Mouse (Mus musculus): ENCODE data around the gene Slc5a3.
A peak's percentile ranks its signal among the peaks of the same experiment; 100 is the strongest.

The Slc5a3 gene

DNA sequence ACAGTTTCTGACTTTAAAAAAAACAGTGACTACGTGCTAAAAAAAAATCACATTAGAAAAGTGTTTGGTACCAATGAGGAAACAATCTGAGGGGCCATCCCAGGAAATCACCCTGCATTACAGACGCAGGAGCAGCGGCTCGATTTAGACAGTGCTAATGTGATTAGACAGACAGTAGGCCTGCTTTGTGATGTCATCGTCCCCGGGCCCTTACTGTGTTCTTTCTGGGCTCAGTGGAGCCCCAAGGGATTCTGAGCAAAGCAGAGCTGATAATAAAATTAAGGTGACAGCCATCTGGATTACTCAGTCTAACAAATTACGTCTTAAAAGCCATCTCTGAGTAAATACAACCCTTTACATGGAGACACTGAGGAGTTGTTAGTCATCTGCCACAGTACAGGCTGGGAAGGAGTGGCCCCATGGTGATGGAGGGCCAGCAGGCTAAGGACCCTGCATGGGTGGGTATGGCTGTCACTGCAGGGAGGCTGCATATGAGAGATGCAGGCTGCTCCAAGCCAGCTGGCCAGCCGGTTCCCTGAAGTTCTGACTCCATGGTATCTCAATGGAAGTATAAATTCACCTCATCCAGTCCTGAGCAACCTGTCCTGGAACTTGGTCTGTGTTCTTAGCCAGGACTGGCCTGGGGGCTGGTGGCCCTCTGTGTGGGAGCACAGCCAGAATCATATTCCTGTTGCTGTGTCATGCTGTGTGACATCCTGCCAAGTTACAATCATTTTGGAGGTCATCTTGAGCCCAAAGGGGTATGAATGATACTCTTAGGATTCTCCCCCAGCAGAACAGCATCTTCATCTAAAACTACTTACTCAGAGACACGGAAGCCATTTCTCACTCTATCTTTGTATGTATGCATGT lies 59.5 kb downstream of the Slc5a3 start:
- DNase-seq (ENCODE audit: extremely low read depth, low read depth, low spot score) = no peak

DNA sequence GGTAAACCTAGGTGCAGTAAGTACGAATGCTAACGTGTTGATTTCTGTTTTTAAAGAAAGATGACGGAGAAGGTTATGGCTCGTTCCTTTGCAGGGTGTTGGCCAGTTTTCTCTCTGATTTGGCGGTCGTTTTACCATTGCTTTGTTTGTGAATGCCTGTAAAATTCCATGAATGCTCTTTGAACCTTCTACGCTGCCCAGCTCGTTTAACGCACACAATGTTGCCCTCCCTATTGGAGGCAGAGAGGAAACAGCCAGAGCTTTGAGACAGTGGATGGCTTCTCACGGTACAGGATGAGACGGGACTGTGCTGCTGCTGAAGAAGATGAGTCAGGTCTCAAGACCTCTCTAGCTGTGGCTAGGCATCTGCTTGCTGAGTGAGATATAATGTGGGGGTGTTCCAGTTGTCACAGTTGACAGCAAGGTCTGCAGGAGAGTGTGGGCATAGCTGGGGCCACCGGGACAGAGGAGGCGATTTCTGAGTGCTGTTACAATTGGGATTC lies 60.9 kb downstream of the Slc5a3 start:
- DNase-seq (ENCODE audit: extremely low read depth, low read depth, low spot score) = no peak

DNA sequence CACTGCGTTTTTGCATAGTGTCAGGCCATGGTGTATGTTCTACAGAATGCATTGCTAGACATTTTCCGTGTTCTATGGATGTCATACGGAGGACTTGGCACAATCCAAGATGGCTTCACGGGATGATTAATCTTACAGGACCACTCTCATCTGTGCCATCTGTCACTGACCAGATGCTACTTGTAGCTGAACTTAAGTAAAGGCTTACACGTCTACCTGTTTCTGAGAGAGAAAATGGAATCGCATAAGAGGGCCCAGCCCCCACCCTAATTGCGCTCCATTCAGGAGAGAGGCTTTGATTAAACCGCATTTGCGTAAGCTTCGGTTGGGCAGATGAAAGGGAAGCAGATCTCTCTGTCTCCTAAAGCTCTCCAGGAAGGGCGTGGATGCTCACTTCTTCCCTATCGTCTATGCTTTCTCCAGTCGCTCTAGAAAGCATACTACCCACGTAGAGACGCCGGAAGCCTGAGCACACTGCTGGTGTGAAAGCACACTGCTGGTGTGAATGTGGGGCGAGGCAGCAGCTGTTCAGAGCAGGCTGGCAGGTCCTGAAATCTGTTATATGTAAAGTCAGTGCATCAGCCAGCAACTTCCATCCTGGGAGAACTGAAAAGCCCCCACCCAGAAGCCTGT lies 62.9 kb downstream of the Slc5a3 start:
- DNase-seq (ENCODE audit: extremely low read depth, low read depth, low spot score) = no peak

DNA sequence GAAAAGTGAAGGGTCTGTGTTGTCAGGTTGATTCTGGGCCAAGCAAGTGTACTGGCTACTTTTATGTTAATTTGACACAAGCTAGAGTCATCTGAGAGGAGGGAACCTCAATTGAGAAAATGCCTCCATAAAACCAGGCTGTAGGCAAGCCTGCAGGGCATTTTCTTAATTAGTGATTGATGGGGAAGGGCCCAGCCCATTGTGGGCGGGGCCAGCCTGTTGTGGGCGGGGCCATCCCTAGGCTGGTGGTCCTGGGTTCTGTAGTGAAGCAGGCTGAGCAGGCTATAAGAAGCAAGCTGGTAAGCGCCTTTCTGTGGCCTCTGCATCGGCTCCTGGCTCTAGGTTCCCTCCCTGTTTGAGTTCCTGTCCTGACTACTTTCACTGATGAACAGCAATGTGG lies 69.1 kb downstream of the Slc5a3 start:
- no peak for DNase-seq (ENCODE audit: extremely low read depth, low read depth, low spot score)

DNA sequence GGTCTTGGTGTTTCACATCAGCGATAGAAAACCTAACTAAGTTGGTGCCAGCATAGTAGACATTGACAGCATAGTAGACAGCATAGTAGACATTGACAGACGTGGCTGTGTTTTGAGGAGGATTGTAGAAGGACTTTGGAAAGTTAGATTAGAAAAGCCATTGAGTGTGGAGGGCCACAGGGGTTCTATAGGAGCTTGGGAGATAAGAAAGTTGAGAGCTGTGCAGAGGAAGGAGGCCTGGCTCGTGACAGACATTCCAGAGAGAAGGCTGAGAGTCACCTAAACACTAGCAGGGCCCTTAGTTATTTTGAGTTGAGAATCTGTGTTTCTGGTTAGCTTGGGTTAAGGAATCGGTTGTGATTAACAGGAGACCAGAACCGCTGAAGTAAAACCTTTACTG lies 69.5 kb downstream of the Slc5a3 start:
- DNase-seq (ENCODE audit: extremely low read depth, low read depth, low spot score) = no peak

DNA sequence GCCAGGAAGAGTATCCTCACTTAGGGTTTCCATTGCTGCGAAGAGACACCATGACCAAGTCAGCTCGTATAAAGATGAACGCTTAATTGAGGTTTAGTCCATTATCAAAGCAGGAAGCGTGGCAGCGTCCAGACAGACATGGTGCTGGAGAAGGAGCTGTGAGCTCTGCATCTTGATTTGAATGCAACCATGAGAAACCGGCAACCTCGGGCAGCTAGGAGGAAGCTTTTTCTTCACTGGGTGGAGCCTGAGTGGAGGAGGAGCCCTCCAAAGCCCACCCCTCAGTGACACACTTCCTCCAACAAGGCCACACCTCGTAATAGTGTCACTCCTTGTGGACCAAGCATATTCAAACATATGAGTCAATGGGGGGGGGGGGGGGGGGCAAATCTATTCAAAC lies 71.7 kb downstream of the Slc5a3 start:
- no peak for DNase-seq (ENCODE audit: extremely low read depth, low read depth, low spot score)

DNA sequence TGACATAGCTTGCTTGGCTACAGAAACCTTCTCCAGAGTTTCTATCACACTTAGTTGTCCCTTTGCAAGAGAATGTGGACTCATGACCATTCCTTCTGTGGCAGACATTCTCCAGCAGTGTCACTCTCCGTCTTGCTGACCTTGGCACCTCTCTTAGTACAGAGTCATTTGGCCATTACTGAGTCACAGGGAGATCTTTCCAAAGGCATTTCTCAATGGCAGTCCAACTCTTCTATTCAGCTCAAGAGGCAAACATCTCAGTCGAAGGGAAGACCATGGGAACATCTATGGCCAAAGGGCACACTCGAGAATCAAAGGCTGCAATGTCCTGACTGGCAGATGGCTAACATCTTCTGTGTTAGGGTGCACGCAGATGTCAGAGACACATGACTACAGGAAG lies 74.4 kb downstream of the Slc5a3 start:
- peak; percentile 58 for DNase-seq (ENCODE audit: extremely low read depth, low read depth, low spot score)

DNA sequence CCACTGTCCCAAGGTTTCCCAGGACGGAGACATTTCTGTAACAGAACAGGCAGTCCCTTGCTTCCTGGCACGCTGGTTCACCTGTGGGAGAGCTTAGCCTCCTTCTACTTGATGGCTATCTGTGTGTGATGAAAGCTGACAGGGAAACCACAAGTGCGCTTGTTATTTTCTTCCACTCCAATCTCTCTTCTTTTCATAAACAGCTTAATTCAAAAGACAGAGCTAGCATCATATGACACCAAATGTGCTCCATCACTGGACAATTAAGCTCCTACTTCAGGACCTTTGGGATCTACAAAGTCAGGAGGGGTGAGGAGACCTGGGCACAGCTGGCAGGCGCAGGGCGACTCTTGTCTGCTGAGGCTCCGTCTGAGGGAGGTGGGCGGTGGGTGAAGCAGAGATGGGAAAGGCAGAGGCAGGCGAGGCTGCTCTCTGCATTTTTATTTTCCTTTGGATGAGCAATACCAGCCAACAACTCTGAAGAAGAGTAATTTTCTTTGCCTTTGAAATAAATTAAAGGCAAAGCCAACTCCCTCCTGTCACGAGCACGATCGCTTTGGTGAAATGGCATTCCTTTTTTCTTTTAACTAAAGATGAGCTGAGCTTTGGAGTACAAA lies 76.1 kb downstream of the Slc5a3 start:
- DNase-seq (ENCODE audit: extremely low read depth, low read depth, low spot score) = no peak

DNA sequence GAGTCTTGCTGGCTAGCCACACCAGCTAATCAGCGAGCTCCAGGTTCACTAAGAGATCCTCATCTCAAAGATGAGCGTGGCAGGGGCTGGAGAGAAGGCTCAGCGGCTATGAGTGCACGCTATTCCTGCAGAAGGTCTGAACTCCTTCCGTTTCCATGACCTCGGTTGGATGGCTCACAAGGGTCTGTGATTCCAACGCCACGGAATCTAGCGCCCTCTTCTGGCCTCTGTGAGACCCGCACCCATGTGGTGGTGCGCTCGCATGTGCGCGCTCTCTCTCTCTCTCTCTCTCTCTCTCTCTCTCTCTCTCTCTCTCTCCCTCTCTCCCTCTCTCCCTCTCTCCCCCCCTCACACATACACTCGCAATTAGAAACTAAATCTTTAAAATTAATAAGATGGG lies 78.2 kb downstream of the Slc5a3 start:
- DNase-seq (ENCODE audit: extremely low read depth, low read depth, low spot score) = no peak
